Mouse (Mus musculus) thymus, postnatal 14 days (tissue): ENCODE data around the gene Vmn1r9.
"Not testable (repeated sequence)": the region's sequence is repeated elsewhere in the genome, so short reads cannot be mapped to it uniquely, and the experiment has no call there.

Experiments used
- DNase-seq: peaks from one replicate; pipeline ENCODE4 v3.0.0; 2021

Gene Vmn1r9

DNA sequence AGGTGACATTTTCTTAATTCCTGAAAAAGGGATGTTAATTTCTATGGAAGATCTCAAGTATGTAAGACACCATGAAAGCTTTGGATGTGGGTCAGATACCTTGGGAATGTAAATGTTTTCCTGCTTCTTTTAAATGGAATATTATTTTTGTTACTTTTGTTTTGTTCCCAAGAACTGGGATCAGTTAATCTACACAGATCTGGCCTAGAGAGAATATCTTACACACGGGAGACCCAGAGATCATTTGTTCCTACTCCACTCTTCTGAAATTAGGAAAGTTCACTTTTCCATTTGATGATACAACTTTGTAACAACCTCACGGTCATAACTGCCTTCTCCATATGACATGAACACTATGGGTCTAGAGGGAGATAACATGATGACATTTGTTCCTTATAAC is at the start of gene Vmn1r9:
Gene Vmn1r9, plus strand, starts transcription at position 301 of the 400 bp plus-strand sequence.
- DNase-seq: no peak

DNA sequence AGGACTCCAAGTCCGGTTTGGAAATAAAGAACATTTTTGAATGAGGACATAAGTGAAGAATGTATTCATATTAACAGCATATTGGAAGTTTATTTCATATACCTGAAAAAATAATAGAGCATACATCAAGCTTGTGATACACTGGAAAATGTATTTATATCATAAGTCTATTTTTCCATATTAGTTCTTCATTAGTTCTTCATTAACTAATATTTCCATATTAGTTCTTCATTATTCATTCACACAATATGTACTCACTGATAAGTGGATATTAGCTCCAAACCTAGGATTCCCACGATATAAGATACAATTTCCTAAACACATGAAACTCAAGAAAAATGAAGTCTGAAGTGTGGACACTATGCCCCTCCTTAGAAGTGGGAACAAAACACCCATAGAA is 41.4 kb upstream of the Vmn1r9 start, which contains the start of gene Vmn1r7:
Gene Vmn1r7, minus strand, starts transcription at position 101 of the 400 bp plus-strand sequence.
- DNase-seq: not testable (repeated sequence)

DNA sequence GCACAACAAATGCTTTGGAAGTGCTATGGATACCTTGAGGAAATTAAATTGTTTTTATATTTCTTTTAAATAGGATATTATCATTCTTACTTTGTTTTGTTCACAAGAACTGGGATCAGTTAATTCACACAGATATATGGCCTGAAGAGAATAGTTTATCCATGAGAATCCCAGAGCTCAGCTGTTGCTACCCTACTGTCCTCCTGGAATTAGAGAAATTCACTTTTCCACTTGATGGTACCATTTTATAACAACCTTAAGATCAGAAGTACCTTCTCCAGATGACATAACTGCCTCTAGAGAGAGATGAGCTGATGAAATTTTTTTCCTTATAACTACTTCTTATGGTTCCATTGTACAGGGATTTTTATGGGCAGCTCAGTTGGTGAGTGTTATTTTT is 34.6 kb upstream of the Vmn1r9 start, which contains the start of gene Vmn1r8:
Gene Vmn1r8, plus strand, starts transcription at position 301 of the 400 bp plus-strand sequence.
- DNase-seq: no peak

DNA sequence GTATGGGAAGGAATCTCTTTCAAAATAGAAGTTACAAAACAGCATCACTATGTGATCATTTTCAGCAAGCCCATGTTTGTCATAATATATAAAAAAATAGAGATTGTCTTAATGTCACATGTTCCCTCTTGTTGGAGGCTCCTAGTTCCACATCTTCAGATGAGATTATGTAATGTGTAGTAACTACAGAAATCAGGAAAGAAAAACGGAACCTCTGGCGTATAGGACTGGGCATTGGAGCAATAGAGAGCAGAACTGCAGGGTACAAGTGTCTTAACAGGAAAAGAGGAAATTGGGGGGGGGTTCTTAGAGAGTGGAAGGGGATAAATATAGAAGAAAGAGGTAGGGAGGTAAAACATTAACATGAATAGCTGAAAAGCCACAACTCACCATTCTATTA is 31.9 kb upstream of the Vmn1r9 start:
- DNase-seq: no peak

DNA sequence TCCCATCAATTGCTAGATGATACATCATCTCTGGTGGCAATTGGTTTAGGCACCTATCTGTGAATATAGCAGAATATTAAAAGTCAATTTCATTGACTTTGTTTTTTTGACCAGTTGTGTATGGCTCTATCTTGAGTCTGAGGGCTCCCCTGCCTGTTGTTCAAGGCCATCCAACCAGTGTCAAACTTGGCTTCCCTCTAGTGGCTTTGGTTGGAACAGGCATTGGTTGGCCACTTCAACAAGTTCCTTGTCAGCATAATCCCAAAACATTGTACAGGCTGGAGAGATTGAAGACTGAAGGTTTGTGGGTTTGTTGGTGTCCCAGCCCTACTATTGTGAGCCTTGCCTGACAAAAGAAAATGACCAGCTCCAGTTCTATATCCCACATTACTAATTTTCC is 2.9 kb upstream of the Vmn1r9 start:
- DNase-seq: no peak

DNA sequence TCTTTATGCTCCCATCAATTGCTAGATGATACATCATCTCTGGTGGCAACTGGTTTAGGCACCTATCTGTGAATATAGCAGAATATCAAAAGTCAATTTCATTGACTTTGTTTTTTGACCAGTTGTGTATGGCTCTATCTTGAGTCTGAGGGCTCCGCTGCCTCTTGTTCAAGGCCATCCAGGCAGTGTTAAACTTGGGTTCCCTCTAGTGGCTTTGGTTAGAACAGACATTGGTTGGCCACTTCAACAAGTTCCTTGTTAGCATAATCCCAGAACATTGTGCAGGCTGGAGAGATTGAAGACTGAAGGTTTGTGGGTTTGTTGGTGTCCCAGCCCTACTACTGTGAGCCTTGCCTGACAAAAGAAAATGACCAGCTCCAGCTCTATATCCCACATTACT is 39.8 kb downstream of the Vmn1r9 start:
- no peak for DNase-seq

DNA sequence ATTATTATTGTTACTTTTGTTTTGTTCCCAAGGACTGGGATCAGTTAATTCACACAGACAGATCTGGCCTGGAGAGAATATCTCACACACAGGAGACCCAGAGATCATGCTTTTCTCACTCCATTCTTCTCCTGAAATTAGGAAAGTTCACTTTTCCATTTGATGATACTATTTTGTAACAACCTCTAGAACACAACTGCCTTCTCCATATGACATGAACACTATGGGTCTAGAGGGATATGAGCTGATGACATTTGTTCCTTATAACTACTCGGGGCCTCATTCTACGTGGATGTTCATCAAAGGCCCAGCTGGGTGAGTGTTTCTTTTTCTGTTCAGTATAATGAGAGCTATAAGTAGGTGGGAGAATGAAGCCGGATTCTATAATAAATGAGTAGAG is 42.6 kb downstream of the Vmn1r9 start, which contains the start of gene Vmn1r10:
Gene Vmn1r10, plus strand, starts transcription at position 301 of the 400 bp plus-strand sequence.
- DNase-seq: no peak
